Mouse (Mus musculus) stomach, postnatal 0 days (tissue): ENCODE results near the gene Kctd13. TPM values are rescaled to one million over a fixed set of nuclear protein-coding genes. Genes with fewer than 3 reads are reported as not detected.

Experiments
- ATAC-seq: fragments of 200-750 bp; cut with Nextera tagmentation; 2 replicates; pipeline ENCODE4 v1.8.0; 2017; ENCODE audit not compliant: low FRiP score, low TSS enrichment
- DNase-seq: peaks from one replicate; pipeline ENCODE4 v3.0.0-alpha.2; 2016; ENCODE audit warnings: low spot score
- H3K27ac ChIP-seq: fragments of 300-500 bp; sonication (generic); replicated peaks from 2 replicates; pipeline ENCODE4 v1.5.1; 2014; ENCODE audit warnings: mild to moderate bottlenecking, control low read depth
- H3K27me3 ChIP-seq: fragments of 300-500 bp; sonication (generic); 2 replicates; pipeline ENCODE4 v1.6.1; 2014; ENCODE audit warnings: low read length; ENCODE audit not compliant: control insufficient read depth, insufficient read depth
- H3K36me3 ChIP-seq: fragments of 300-500 bp; sonication (generic); 2 replicates; pipeline ENCODE4 v1.6.1; 2014; ENCODE audit warnings: low read length, mixed read lengths; ENCODE audit not compliant: control insufficient read depth, insufficient read depth
- H3K4me1 ChIP-seq: fragments of 300-500 bp; sonication (generic); replicated peaks from 2 replicates; pipeline ENCODE4 v1.6.1; 2014; ENCODE audit warnings: antibody characterized with exemption; ENCODE audit not compliant: control insufficient read depth, insufficient read depth
- H3K4me2 ChIP-seq: fragments of 300-500 bp; sonication (generic); replicated peaks from 2 replicates; pipeline ENCODE4 v1.6.1; 2014; ENCODE audit warnings: low read depth, mild to moderate bottlenecking, control low read depth, moderate library complexity
- H3K4me3 ChIP-seq: fragments of 300-500 bp; sonication (generic); 2 replicates; pipeline ENCODE4 v1.5.1; 2014; ENCODE audit warnings: low read depth, low read length, control low read depth
- H3K9ac ChIP-seq: fragments of 300-500 bp; sonication (generic); 2 replicates; pipeline ENCODE4 v1.6.1; 2014; ENCODE audit warnings: mild to moderate bottlenecking, low read length, control low read depth, mixed read lengths
- H3K9me3 ChIP-seq: fragments of 300-500 bp; sonication (generic); 2 replicates; pipeline ENCODE4 v1.6.1; 2016; ENCODE audit warnings: low read length; ENCODE audit not compliant: control insufficient read depth
- CTCF ChIP-seq: IDR thresholded peaks from 2 replicates; pipeline ENCODE4 v1.5.1; 2016; ENCODE audit warnings: antibody characterized with exemption, low read depth, mild to moderate bottlenecking, moderate library complexity
- EP300 ChIP-seq: optimal IDR thresholded peaks from 2 replicates; pipeline ENCODE3; 2016; ENCODE audit warnings: antibody characterized with exemption
- WGBS: fragments of 180-500 bp; shearing (Covaris S2); extraction: QIAGEN DNeasy Blood & Tissue Kit; methylation state at CpG from one replicate; pipeline ENCODE4 v1.1.7; 2014; 5-methylcytosine and 5-hydroxymethylcytosine counted together
- polyA plus RNA-seq: library from polyadenylated mRNA; unstranded; fragments of >200 nt; fragmentation: Nextera tagmentation; extraction: Ambion mirVana; gene quantifications from 2 replicates; pipeline ENCODE4 v1.2.1, GENCODE M21; 2015

Kctd13 gene
- polyA plus RNA-seq, 1 experiment from 2014 or later = 10.2 TPM

DNA sequence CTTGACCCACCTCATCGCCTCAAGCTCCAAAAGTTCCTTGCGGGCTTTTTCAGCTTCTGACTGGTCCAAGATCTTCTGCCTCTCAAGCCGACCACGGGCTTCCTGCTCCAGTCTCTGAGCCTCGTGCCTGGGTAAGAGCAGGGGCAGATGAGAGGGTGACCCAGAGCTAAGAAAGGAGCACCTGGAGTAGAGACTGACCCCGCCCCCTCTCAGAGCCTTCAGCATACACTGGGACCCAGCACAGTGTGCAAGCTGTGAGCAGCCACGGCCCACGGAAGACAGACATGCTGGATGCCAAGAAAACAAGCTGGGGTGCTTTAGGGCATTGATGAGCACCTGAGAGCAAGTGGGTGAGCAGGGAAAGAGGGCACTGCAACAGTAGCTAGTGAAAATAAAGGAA, 60.1 kb downstream of the Kctd13 start:
- Histone ChIP-seq H3K4me2 (no peak overlapping the region), H3K4me1 (no peaks in the 10 kb centered on the region), H3K27ac (no peak overlapping the region), H3K27me3 (no peaks in the 10 kb centered on the region), H3K36me3 (no peaks in the 10 kb centered on the region; the same call in 1 of the 2 replicates), H3K4me3 (no peak overlapping the region), H3K9ac (no peak overlapping the region), H3K9me3 (no peaks in the 10 kb centered on the region)
- DNase-seq = no peak
- 70% methylated on average over 8 of the region's 8 CpGs for WGBS
- ATAC-seq = no peak
- TF ChIP-seq CTCF (no peak), EP300 (no peak)

Other genes with a start within 250 kb of the Kctd13 start
- gene Bola2, start 233.5 kb upstream of the Kctd13 start, polyA plus RNA-seq = 92.3 and 93.4 TPM in 2 replicates
- gene Slx1b, start 233.1 kb upstream of the Kctd13 start, polyA plus RNA-seq = 6.1 and 6.2 TPM in 2 replicates
- gene Coro1a, start 221.1 kb upstream of the Kctd13 start, polyA plus RNA-seq = 15.7 and 16.9 TPM in 2 replicates
- gene Mapk3, start 169.3 kb upstream of the Kctd13 start, polyA plus RNA-seq = 114 and 116 TPM in 2 replicates
- gene Gdpd3, start 162.5 kb upstream of the Kctd13 start, polyA plus RNA-seq = 51.3 and 53.1 TPM in 2 replicates
- 86.0 and 102 TPM in 2 replicates for gene Ypel3, start 151.9 kb upstream of the Kctd13 start, polyA plus RNA-seq
- 0.08 and 0.18 TPM in 2 replicates for gene Tbx6, start 147.4 kb upstream of the Kctd13 start, polyA plus RNA-seq
- 118 and 122 TPM in 2 replicates for gene Ppp4c, start 136.4 kb upstream of the Kctd13 start, polyA plus RNA-seq
- 0.57 and 0.59 TPM in 2 replicates for gene Fam57b, start 131.2 kb upstream of the Kctd13 start, polyA plus RNA-seq
- not detected in 2 replicates for gene 4930451I11Rik, start 97.2 kb upstream of the Kctd13 start, polyA plus RNA-seq
- gene Doc2a, start 81.5 kb upstream of the Kctd13 start, polyA plus RNA-seq = 0.15 and 0.41 TPM in 2 replicates
- gene Hirip3, start 66.9 kb upstream of the Kctd13 start, polyA plus RNA-seq = 5.7 and 7.6 TPM in 2 replicates
- gene Ino80e, start 66.5 kb upstream of the Kctd13 start, polyA plus RNA-seq = 31.0 and 34.4 TPM in 2 replicates
- gene Taok2, start 44.2 kb upstream of the Kctd13 start, polyA plus RNA-seq = 13.9 TPM in 2 replicates
- gene Tmem219, start 6.0 kb upstream of the Kctd13 start, polyA plus RNA-seq = 32.9 and 36.3 TPM in 2 replicates
- gene Asphd1, start 20.7 kb downstream of the Kctd13 start, polyA plus RNA-seq = 0.28 and 0.40 TPM in 2 replicates
- 1.5 and 1.6 TPM in 2 replicates for gene Sez6l2, start 21.7 kb downstream of the Kctd13 start, polyA plus RNA-seq
- 79.3 and 80.4 TPM in 2 replicates for gene Cdipt, start 47.0 kb downstream of the Kctd13 start, polyA plus RNA-seq
- gene Cdiptos, start 47.2 kb downstream of the Kctd13 start, polyA plus RNA-seq = 1.5 and 1.7 TPM in 2 replicates
- gene Mvp, start 85.7 kb downstream of the Kctd13 start, polyA plus RNA-seq = 49.5 and 50.0 TPM in 2 replicates
- gene Pagr1b, start 87.6 kb downstream of the Kctd13 start, polyA plus RNA-seq = 0.42 TPM in 1 of 2 replicates, not detected in the other
- 8.7 and 25.1 TPM in 2 replicates for gene Pagr1a, start 88.5 kb downstream of the Kctd13 start, polyA plus RNA-seq
- gene Gm42742, start 92.2 kb downstream of the Kctd13 start, polyA plus RNA-seq = 12.0 and 27.5 TPM in 2 replicates
- gene Prrt2, start 92.3 kb downstream of the Kctd13 start, polyA plus RNA-seq = 1.7 and 2.9 TPM in 2 replicates
- 21.3 and 25.5 TPM in 2 replicates for gene Maz, start 98.2 kb downstream of the Kctd13 start, polyA plus RNA-seq
- 20.8 and 24.4 TPM in 2 replicates for gene Kif22, start 113.6 kb downstream of the Kctd13 start, polyA plus RNA-seq
- gene Zg16, start 158.4 kb downstream of the Kctd13 start, polyA plus RNA-seq = 1.8 and 2.0 TPM in 2 replicates
- gene AI467606, start 162.5 kb downstream of the Kctd13 start, polyA plus RNA-seq = 4.0 and 4.1 TPM in 2 replicates
- 0.89 and 1.4 TPM in 2 replicates for gene Qprt, start 193.3 kb downstream of the Kctd13 start, polyA plus RNA-seq
- 0.21 and 0.22 TPM in 2 replicates for gene Spn, start 208.9 kb downstream of the Kctd13 start, polyA plus RNA-seq